ENCODE assay signal across 8 mouse cellular contexts in the genomic region with DNA sequence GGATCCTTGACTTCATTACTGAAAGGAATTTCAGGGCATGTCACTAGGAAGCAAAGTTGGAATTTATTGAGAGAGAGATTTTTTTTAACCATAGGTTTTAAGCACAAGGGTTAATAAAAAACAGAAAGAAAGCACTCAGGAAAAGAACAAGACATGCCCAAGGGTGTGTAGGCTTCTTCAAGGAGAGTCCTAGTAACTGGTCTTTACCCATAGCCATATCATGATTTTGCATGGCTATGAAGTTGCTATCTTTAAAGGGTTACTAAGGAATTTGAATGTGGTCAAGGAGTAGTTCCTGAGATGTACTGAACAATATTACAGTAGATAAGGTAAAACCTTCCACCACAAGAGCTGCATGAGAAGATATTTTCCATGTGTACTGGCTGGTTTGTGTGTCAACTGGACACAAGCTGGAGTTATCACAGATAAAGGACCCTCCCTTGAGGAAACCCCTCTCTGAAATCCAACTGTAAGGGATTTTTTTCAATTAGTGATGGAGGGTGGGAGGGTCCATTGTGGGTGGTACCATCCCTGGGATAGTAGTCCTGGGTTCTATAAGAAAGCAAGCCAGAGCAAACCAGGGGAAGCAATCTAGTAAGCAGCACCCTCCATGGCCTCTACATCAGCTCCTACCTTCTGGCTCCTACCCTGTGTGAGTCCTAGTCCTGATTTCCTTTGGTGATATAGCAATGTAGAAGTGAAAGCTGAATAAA.
DNase-seq lines count a peak whose midpoint lies in the region; ATAC-seq lines count a peak whose summit lies in the region.

No protein-coding gene starts in this region.

- no peaks in the 10 kb centered on the region for H3K27me3 ChIP-seq in heart, embryonic 16.5 days (ENCODE audit: control insufficient read depth, insufficient read depth, low read length)
- H3K27me3 ChIP-seq in embryonic facial prominence, embryonic 11.5 days (ENCODE audit: control insufficient read depth, insufficient read depth, low read length), result no peaks in the 10 kb centered on the region
- no peaks in the 10 kb centered on the region for H3K27me3 ChIP-seq in hindbrain, embryonic 15.5 days
- H3K27me3 ChIP-seq in midbrain, embryonic 15.5 days (replicated peaks), result no peaks in the 10 kb centered on the region

- no peaks in the 10 kb centered on the region for H3K36me3 ChIP-seq in heart, embryonic 16.5 days (ENCODE audit: control insufficient read depth, insufficient read depth)
- H3K36me3 ChIP-seq in embryonic facial prominence, embryonic 11.5 days (replicated peaks; ENCODE audit: control insufficient read depth, insufficient read depth, low read depth, low read length), result no peaks in the 10 kb centered on the region
- H3K36me3 ChIP-seq in hindbrain, embryonic 15.5 days, result no peaks in the 10 kb centered on the region
- no peaks in the 10 kb centered on the region for H3K36me3 ChIP-seq in midbrain, embryonic 15.5 days (replicated peaks)

- no peaks in the 10 kb centered on the region; the same call in 1 of the 2 replicates for H3K4me1 ChIP-seq in heart, embryonic 16.5 days (ENCODE audit: control insufficient read depth, insufficient read depth, low read length)
- no peaks in the 10 kb centered on the region for H3K4me1 ChIP-seq in embryonic facial prominence, embryonic 11.5 days (ENCODE audit: control insufficient read depth, insufficient read depth, low read length)
- no peaks in the 10 kb centered on the region for H3K4me1 ChIP-seq in hindbrain, embryonic 15.5 days (replicated peaks)
- 0 out of 2 replicates have a peak, but pooled peaks cover 2% of the 10 kb centered on the region for H3K4me1 ChIP-seq in midbrain, embryonic 15.5 days

- no peak for DNase-seq in heart, postnatal 4 days
- no peak for DNase-seq in embryonic facial prominence, embryonic 11.5 days (ENCODE audit: low spot score)
- DNase-seq in cerebellum, adult 9-10 months, result no peak
- DNase-seq in cerebellum, postnatal 25 days, result no peak
- DNase-seq in embryo, embryonic 11 days, result no peak

- peak overlapping the region; percentile 48; the same call in 1 of the 2 replicates for H3K27ac ChIP-seq in heart, embryonic 16.5 days (ENCODE audit: low read length)
- H3K27ac ChIP-seq in embryonic facial prominence, embryonic 11.5 days (replicated peaks; ENCODE audit: low read depth, low read length), result no peak overlapping the region
- no peak overlapping the region for H3K27ac ChIP-seq in hindbrain, embryonic 15.5 days (replicated peaks)
- H3K27ac ChIP-seq in midbrain, embryonic 15.5 days, result no peak overlapping the region

- H3K4me2 ChIP-seq in heart, embryonic 16.5 days (ENCODE audit: low read depth, low read length), result peak overlapping the region; percentile 55
- peak overlapping the region; percentile 34 for H3K4me2 ChIP-seq in embryonic facial prominence, embryonic 11.5 days (ENCODE audit: low read depth, low read length)
- H3K4me2 ChIP-seq in hindbrain, embryonic 15.5 days, result peak overlapping the region; percentile 44
- H3K4me2 ChIP-seq in midbrain, embryonic 15.5 days, result peak overlapping the region; percentile 37

- peak overlapping the region; percentile 32 for H3K4me3 ChIP-seq in heart, embryonic 16.5 days (ENCODE audit: low read length)
- 0 out of 2 replicates have a peak overlapping the region, but pooled peaks have one; percentile 14 for H3K4me3 ChIP-seq in embryonic facial prominence, embryonic 11.5 days (ENCODE audit: low read depth, low read length)
- no peak overlapping the region for H3K4me3 ChIP-seq in hindbrain, embryonic 15.5 days
- no peak overlapping the region for H3K4me3 ChIP-seq in midbrain, embryonic 15.5 days

- peak overlapping the region; percentile 25; the same call in 1 of the 2 replicates for H3K9ac ChIP-seq in heart, embryonic 16.5 days (ENCODE audit: low read length)
- no peak overlapping the region for H3K9ac ChIP-seq in embryonic facial prominence, embryonic 11.5 days (replicated peaks; ENCODE audit: low read length)
- H3K9ac ChIP-seq in hindbrain, embryonic 15.5 days, result no peak overlapping the region
- H3K9ac ChIP-seq in midbrain, embryonic 15.5 days, result no peak overlapping the region

- ATAC-seq in heart, embryonic 16.5 days (replicated peaks; ENCODE audit: extremely low read depth, insufficient read depth, low FRiP score), result no peak
- ATAC-seq in embryonic facial prominence, embryonic 11.5 days (replicated peaks; ENCODE audit: insufficient number of reproducible peaks, low FRiP score, low TSS enrichment, low read depth), result no peak; the same call in 1 of the 2 replicates
- no peak for ATAC-seq in hindbrain, embryonic 15.5 days (ENCODE audit: low FRiP score, low read depth)
- no peak for ATAC-seq in midbrain, embryonic 15.5 days (replicated peaks)

- H3K9me3 ChIP-seq in heart, embryonic 16.5 days (replicated peaks; ENCODE audit: control insufficient read depth, low read length), result no peaks in the 10 kb centered on the region; the same call in 1 of the 2 replicates
- no peaks in the 10 kb centered on the region for H3K9me3 ChIP-seq in embryonic facial prominence, embryonic 11.5 days (replicated peaks; ENCODE audit: control insufficient read depth, low read length)
- H3K9me3 ChIP-seq in hindbrain, embryonic 15.5 days, result no peaks in the 10 kb centered on the region
- H3K9me3 ChIP-seq in midbrain, embryonic 15.5 days, result no peaks in the 10 kb centered on the region

Comparison
In these comparisons a context has a peak if more than half of its experiments do, and no peak if none do; other contexts are left out.
1. H3K4me3 ChIP-seq: peak in heart, embryonic 16.5 days (single experiment) and embryonic facial prominence, embryonic 11.5 days (single experiment); none in hindbrain, embryonic 15.5 days (single experiment) and midbrain, embryonic 15.5 days (single experiment).
2. Peak in every context shown above with its lines, with median percentiles within 50 percentile points of each other: H3K4me2 ChIP-seq.